In genomic region chr1:35823981-35824880, GRCm38 (mm10) we compare ENCODE assay signal across 12 mouse cellular contexts.
DNase-seq lines count a peak whose midpoint lies in the region; ATAC-seq and TF ChIP-seq lines count a peak whose summit lies in the region.
"Had no signal": no experiment of that assay in that cellular context is flagged by ENCODE, and none has a peak within 500 bp of the region (broad histone marks: within the 10 kb centered on the region; RNA-seq: fewer than 3 reads in every experiment).

No protein-coding gene starts in this region.

- DNase-seq in gastrocnemius, postnatal 10 days: peak; percentile 4
- DNase-seq in gastrocnemius, postnatal 4 days (ENCODE audit: low spot score in 2 of 2): no peak
- no peak for DNase-seq in lung, postnatal 25 days (ENCODE audit: low spot score)
- DNase-seq in cerebellum, postnatal 10 days: peak; percentile 68 to 74
- peak; percentile 51 for DNase-seq in heart, postnatal 4 days
- DNase-seq in yolk sac, embryonic 10.5 days (ENCODE audit: low spot score): no peak
- DNase-seq: liver, embryonic 13.5 days had no signal

- H3K36me3 ChIP-seq in lung, embryonic 16.5 days (ENCODE audit: control insufficient read depth, insufficient read depth, low read length): no peaks in the 10 kb centered on the region
- H3K36me3 ChIP-seq in intestine, postnatal 0 days (ENCODE audit: control insufficient read depth, insufficient read depth): no peaks in the 10 kb centered on the region
- H3K36me3 ChIP-seq: liver, embryonic 13.5 days had no signal

- H3K4me3 ChIP-seq in lung, embryonic 16.5 days (ENCODE audit: low read length): no peak overlapping the region
- no peak overlapping the region for H3K4me3 ChIP-seq in intestine, postnatal 0 days (ENCODE audit: low read depth, low read length)
- H3K4me3 ChIP-seq: layer of hippocampus, adult 2 months; liver, embryonic 13.5 days had no signal

- no peak for TF ChIP-seq CTCF in intestine, postnatal 0 days (IDR thresholded peaks at IDR 0.05; ENCODE audit: low read depth)

- WGBS in lung, embryonic 16.5 days: 32% methylated on average over 20 of the region's 24 CpGs
- WGBS in intestine, postnatal 0 days: 46% methylated on average over 24 of the region's 24 CpGs

- H3K27me3 ChIP-seq in lung, embryonic 16.5 days (ENCODE audit: control insufficient read depth, insufficient read depth, low read depth, low read length): no peaks in the 10 kb centered on the region
- H3K27me3 ChIP-seq in intestine, postnatal 0 days (replicated peaks; ENCODE audit: control insufficient read depth, insufficient read depth, low read length): no peaks in the 10 kb centered on the region
- H3K27me3 ChIP-seq: liver, embryonic 13.5 days had no signal

- no peak overlapping the region for H3K4me2 ChIP-seq in lung, embryonic 16.5 days (ENCODE audit: low read depth, low read length)
- no peak overlapping the region for H3K4me2 ChIP-seq in intestine, postnatal 0 days (replicated peaks; ENCODE audit: low read depth)
- H3K4me2 ChIP-seq: liver, embryonic 13.5 days had no signal

- 0 out of 2 replicates have a peak, but pooled peaks have one; percentile 20 for ATAC-seq in lung, embryonic 16.5 days (ENCODE audit: low read depth)
- no peak for ATAC-seq in intestine, postnatal 0 days
- ATAC-seq: CD4-positive, CD25-positive, alpha-beta regulatory T cell, adult 4 months; inflammation-experienced regulatory T-cells, adult 6 months had no signal

- no peak overlapping the region for H3K9ac ChIP-seq in lung, embryonic 16.5 days (ENCODE audit: low read length)
- no peak overlapping the region for H3K9ac ChIP-seq in intestine, postnatal 0 days (ENCODE audit: low read depth, low read length)
- H3K9ac ChIP-seq: liver, embryonic 13.5 days had no signal

- H3K27ac ChIP-seq in lung, embryonic 16.5 days (ENCODE audit: low read length): no peak overlapping the region
- no peak overlapping the region for H3K27ac ChIP-seq in intestine, postnatal 0 days (ENCODE audit: low read depth, low read length)
- H3K27ac ChIP-seq: layer of hippocampus, adult 2 months; liver, embryonic 13.5 days had no signal

- no peaks in the 10 kb centered on the region for H3K4me1 ChIP-seq in lung, embryonic 16.5 days (replicated peaks; ENCODE audit: control insufficient read depth, insufficient read depth, low read length)
- H3K4me1 ChIP-seq in intestine, postnatal 0 days (replicated peaks; ENCODE audit: control insufficient read depth, insufficient read depth, low read length): no peaks in the 10 kb centered on the region
- H3K4me1 ChIP-seq: liver, embryonic 13.5 days had no signal

- no peaks in the 10 kb centered on the region for H3K9me3 ChIP-seq in lung, embryonic 16.5 days (ENCODE audit: control insufficient read depth, low read length)
- H3K9me3 ChIP-seq in intestine, postnatal 0 days (ENCODE audit: control insufficient read depth): no peaks in the 10 kb centered on the region
- H3K9me3 ChIP-seq: liver, embryonic 13.5 days had no signal

Comparison
In these comparisons a context has a peak if more than half of its experiments do, and no peak if none do; other contexts are left out.
1. DNase-seq: peak in gastrocnemius, postnatal 10 days (single experiment), cerebellum, postnatal 10 days (2 of 2) and heart, postnatal 4 days (single experiment); none in gastrocnemius, postnatal 4 days (0 of 2), lung, postnatal 25 days (single experiment) and yolk sac, embryonic 10.5 days (single experiment).